Mouse (Mus musculus) CH12.LX (cell line): ENCODE data around the gene Dppa1.

Source experiments
- CTCF ChIP-seq, 2 experiments: IDR thresholded peaks in 1 of 2; conservative IDR thresholded peaks in 1 of 2; 2 replicates each; pipeline ENCODE4 v1.5.1; 2011 to 2012; ENCODE audit warnings: low read depth in 2 of 2, low read length in 2 of 2, improper control_type of control experiment in 1 of 2, inconsistent platforms in 1 of 2, mild to moderate bottlenecking in 1 of 2, moderate library complexity in 1 of 2
- GABPA ChIP-seq: IDR thresholded peaks from 2 replicates; pipeline ENCODE4 v1.6.1; 2012; ENCODE audit warnings: low read depth, low read length, improper control_type of control experiment, inconsistent platforms; ENCODE audit not compliant: insufficient replicate concordance
- NELFE ChIP-seq: IDR thresholded peaks from 2 replicates; pipeline ENCODE4 v1.6.1; 2011; ENCODE audit warnings: low read depth, low read length, improper control_type of control experiment

DNA sequence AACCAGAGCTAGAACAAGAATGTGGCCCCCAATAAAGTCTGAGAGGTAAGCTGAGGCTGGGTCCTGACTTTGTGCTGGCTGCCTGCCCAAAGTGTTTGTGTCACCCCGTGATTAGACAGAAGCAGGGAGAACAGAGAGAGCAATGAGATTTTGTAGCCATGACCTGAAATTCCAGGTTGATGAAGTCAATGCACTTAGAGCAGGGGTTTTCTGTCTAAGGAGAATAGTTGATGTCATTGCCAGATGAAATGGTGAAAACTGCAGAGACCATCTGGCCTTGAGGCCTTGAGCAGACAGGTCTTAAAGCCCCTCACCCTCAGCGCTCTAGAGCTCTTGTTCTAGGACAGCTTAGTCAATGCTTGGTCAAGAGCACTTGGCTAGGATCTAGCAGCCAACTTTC is 36.6 kb downstream of the Dppa1 start:
- no peak for TF ChIP-seq CTCF (conservative IDR thresholded peaks at IDR 0.05 in 1 of 2, IDR thresholded peaks at IDR 0.05 in 1 of 2; ENCODE audit: low read depth in 2 of 2, low read length in 2 of 2)
- no peak for TF ChIP-seq NELFE
- TF ChIP-seq GABPA: no peak
